Mouse (Mus musculus) CH12.LX (cell line): Measurements from ENCODE around the gene Pxmp4. TPM values are rescaled to one million over a fixed set of nuclear protein-coding genes. Genes with fewer than 3 reads are reported as not detected.

Source experiments
- DNase-seq: peaks from one replicate; pipeline ENCODE4 v3.0.0-alpha.2; 2013; ENCODE audit errors: extremely low read depth
- H3K27ac ChIP-seq: 2 replicates; pipeline ENCODE4 v1.5.1; 2012; ENCODE audit warnings: low read depth, mild to moderate bottlenecking, control low read depth, moderate library complexity; ENCODE audit not compliant: insufficient read depth
- H3K27me3 ChIP-seq: replicated peaks from 2 replicates; pipeline ENCODE3; 2012; ENCODE audit warnings: inconsistent platforms
- H3K36me3 ChIP-seq, 2 experiments: replicated peaks in 1 of 2; 2 replicates each; pipeline versions ENCODE3 to v1.6.1; 2012; ENCODE audit warnings: inconsistent platforms in 1 of 2, low read length in 1 of 2, mild to moderate bottlenecking in 1 of 2, mixed read lengths in 1 of 2, moderate library complexity in 1 of 2; ENCODE audit not compliant: control insufficient read depth in 1 of 2, insufficient read depth in 1 of 2
- H3K4me1 ChIP-seq, 2 experiments: 2 replicates each; pipeline ENCODE4 v1.6.1; 2012; ENCODE audit warnings: inconsistent platforms in 1 of 2, moderate library complexity in 1 of 2; ENCODE audit not compliant: insufficient read depth in 2 of 2, control insufficient read depth in 1 of 2
- H3K4me2 ChIP-seq: 2 replicates; pipeline ENCODE4 v1.6.1; 2012; ENCODE audit warnings: low read depth, mild to moderate bottlenecking, control low read depth; ENCODE audit not compliant: poor library complexity, insufficient read depth, severe bottlenecking
- H3K4me3 ChIP-seq, 3 experiments: fragments of 150-350 bp in 1 of 3; sonication (generic) in 1 of 3; replicated peaks in 1 of 3; 2 replicates each; pipeline versions ENCODE3 to v1.5.1; 2011 to 2012; ENCODE audit warnings: low read depth in 2 of 3, low read length in 2 of 3, mild to moderate bottlenecking in 2 of 3, moderate library complexity in 2 of 3, control low read depth in 1 of 3, improper control_type of control experiment in 1 of 3, inconsistent platforms in 1 of 3, mixed read lengths in 1 of 3; ENCODE audit not compliant: poor library complexity in 1 of 3
- H3K79me2 ChIP-seq: replicated peaks from 2 replicates; pipeline ENCODE4 v1.6.1; 2012; ENCODE audit warnings: mild to moderate bottlenecking, moderate library complexity; ENCODE audit not compliant: control insufficient read depth, poor library complexity, insufficient read depth, severe bottlenecking; ENCODE audit errors: extremely low read depth
- H3K9ac ChIP-seq: 2 replicates; pipeline ENCODE4 v1.6.1; 2012; ENCODE audit warnings: low read depth, mild to moderate bottlenecking, control low read depth, moderate library complexity; ENCODE audit not compliant: insufficient read depth
- H3K9me3 ChIP-seq: replicated peaks from 2 replicates; pipeline ENCODE3; 2012; ENCODE audit warnings: low read length, inconsistent platforms, mixed read lengths
- CHD1 ChIP-seq: IDR thresholded peaks from 2 replicates; pipeline ENCODE4 v1.6.1; 2012; ENCODE audit warnings: low read depth, low read length, improper control_type of control experiment, inconsistent platforms
- CHD2 ChIP-seq: IDR thresholded peaks from 2 replicates; pipeline ENCODE4 v1.6.1; 2011; ENCODE audit warnings: low read length, improper control_type of control experiment
- CTCF ChIP-seq, 2 experiments: IDR thresholded peaks in 1 of 2; conservative IDR thresholded peaks in 1 of 2; 2 replicates each; pipeline ENCODE4 v1.5.1; 2011 to 2012; ENCODE audit warnings: low read depth in 2 of 2, low read length in 2 of 2, improper control_type of control experiment in 1 of 2, inconsistent platforms in 1 of 2, mild to moderate bottlenecking in 1 of 2, moderate library complexity in 1 of 2
- ELF1 ChIP-seq: IDR thresholded peaks from 2 replicates; pipeline ENCODE4 v1.6.1; 2014; ENCODE audit warnings: low read depth, mild to moderate bottlenecking, inconsistent platforms, low read length, improper control_type of control experiment
- ETS1 ChIP-seq: conservative IDR thresholded peaks from 2 replicates; pipeline ENCODE4 v1.6.1; 2012; ENCODE audit warnings: low read depth, mild to moderate bottlenecking, inconsistent platforms, low read length, improper control_type of control experiment, moderate library complexity
- GABPA ChIP-seq: IDR thresholded peaks from 2 replicates; pipeline ENCODE4 v1.6.1; 2012; ENCODE audit warnings: low read depth, low read length, improper control_type of control experiment, inconsistent platforms; ENCODE audit not compliant: insufficient replicate concordance
- HCFC1 ChIP-seq: IDR thresholded peaks from 2 replicates; pipeline ENCODE4 v1.6.1; 2012; ENCODE audit warnings: low read depth, mild to moderate bottlenecking, inconsistent platforms, low read length, improper control_type of control experiment
- IRF4 ChIP-seq: IDR thresholded peaks from 2 replicates; pipeline ENCODE4 v1.6.1; 2014; ENCODE audit warnings: low read depth, mild to moderate bottlenecking, inconsistent platforms, low read length, improper control_type of control experiment
- JUND ChIP-seq: conservative IDR thresholded peaks from 2 replicates; pipeline ENCODE4 v1.6.1; 2011; ENCODE audit warnings: low read depth, low read length, improper control_type of control experiment
- MXI1 ChIP-seq: IDR thresholded peaks from 2 replicates; pipeline ENCODE4 v1.6.1; 2011; ENCODE audit warnings: mild to moderate bottlenecking, low read depth, low read length, improper control_type of control experiment
- MYC ChIP-seq: IDR thresholded peaks from 2 replicates; pipeline ENCODE4 v1.6.1; 2011; ENCODE audit warnings: low read depth, mild to moderate bottlenecking, improper control_type of control experiment, low read length
- NELFE ChIP-seq: IDR thresholded peaks from 2 replicates; pipeline ENCODE4 v1.6.1; 2011; ENCODE audit warnings: low read depth, low read length, improper control_type of control experiment
- NRF1 ChIP-seq: IDR thresholded peaks from 2 replicates; pipeline ENCODE4 v1.6.1; 2014; ENCODE audit warnings: low read depth, mild to moderate bottlenecking, inconsistent platforms, low read length, improper control_type of control experiment, moderate library complexity
- POLR2A ChIP-seq: IDR thresholded peaks from 2 replicates; pipeline ENCODE4 v1.6.1; 2011; ENCODE audit warnings: low read depth, mild to moderate bottlenecking, improper control_type of control experiment, low read length
- SIN3A ChIP-seq: IDR thresholded peaks from 2 replicates; pipeline ENCODE4 v1.6.1; 2012; ENCODE audit warnings: low read length, improper control_type of control experiment, inconsistent platforms
- TBP ChIP-seq: conservative IDR thresholded peaks from 2 replicates; pipeline ENCODE4 v1.6.1; 2011; ENCODE audit warnings: low read depth, low read length, improper control_type of control experiment
- TCF12 ChIP-seq: IDR thresholded peaks from 2 replicates; pipeline ENCODE4 v1.6.1; 2014; ENCODE audit warnings: low read depth, mild to moderate bottlenecking, inconsistent platforms, low read length, improper control_type of control experiment
- UBTF ChIP-seq: IDR thresholded peaks from 2 replicates; pipeline ENCODE4 v1.6.1; 2012; ENCODE audit warnings: low read depth, mild to moderate bottlenecking, inconsistent platforms, low read length, improper control_type of control experiment, moderate library complexity
- USF1 ChIP-seq: IDR thresholded peaks from 2 replicates; pipeline ENCODE4 v1.6.1; 2014; ENCODE audit warnings: low read depth, mild to moderate bottlenecking, inconsistent platforms, low read length, improper control_type of control experiment
- USF2 ChIP-seq: conservative IDR thresholded peaks from 2 replicates; pipeline ENCODE4 v1.6.1; 2011; ENCODE audit warnings: low read depth, low read length, improper control_type of control experiment
- ZC3H11A ChIP-seq: IDR thresholded peaks from 2 replicates; pipeline ENCODE4 v1.6.1; 2012; ENCODE audit warnings: low read depth, mild to moderate bottlenecking, inconsistent platforms, low read length, improper control_type of control experiment
- ZKSCAN1 ChIP-seq: IDR thresholded peaks from 2 replicates; pipeline ENCODE4 v1.6.1; 2012; ENCODE audit warnings: low read depth, inconsistent platforms, low read length, improper control_type of control experiment, borderline replicate concordance
- ZNF384 ChIP-seq: IDR thresholded peaks from 2 replicates; pipeline ENCODE4 v1.6.1; 2012; ENCODE audit warnings: low read depth, low read length, improper control_type of control experiment, inconsistent platforms
- dilution Hi-C: fragments of 300-500 bp; cut with MboI; formaldehyde crosslinking; loops from 2 replicates; pipeline ENCODE4 v1.14.3; 2020; ENCODE audit warnings: low sequenced_read_pairs; ENCODE audit not compliant: extremely low pct_unique_long_range_greater_than_20kb, extremely low pct_ligation_motif_present
- in situ Hi-C: fragments of 300-500 bp; cut with MboI; formaldehyde crosslinking; loops from 3 replicates; pipeline ENCODE4 v1.14.3; 2019; ENCODE audit warnings: low sequenced_read_pairs, low pct_ligation_motif_present, low pct_unique_long_range_greater_than_20kb, mixed read lengths
- polyA plus RNA-seq: library from polyadenylated mRNA; unstranded; fragments of >175 nt; gene quantifications from 2 replicates; pipeline ENCODE4 v1.2.1, GENCODE M21; 2012; ENCODE audit warnings: low read depth; ENCODE audit not compliant: insufficient read length
- total RNA-seq, 2 experiments: library from RNA; depleted of rRNA; stranded (reverse); fragments of 300-350 nt in 1 of 2; fragments of >200 nt in 1 of 2; gene quantifications; 2 replicates each; pipeline ENCODE4 v1.2.3; 2012 to 2014

The Pxmp4 gene
- total and polyA plus RNA-seq, 3 experiments: 6.0 to 9.4 (median 7.6) TPM

- H3K4me3 ChIP-seq: peak overlapping the region; percentile 76 to 89 (median 79)
- peak overlapping the region; percentile 52 for H3K4me2 ChIP-seq
- no peaks in the 10 kb centered on the region for H3K79me2 ChIP-seq
- peaks cover 0 to 3% of the 10 kb centered on the region in 2 experiments for H3K36me3 ChIP-seq
- H3K4me1 ChIP-seq: peaks cover 10 to 18% of the 10 kb centered on the region in 2 experiments
- no peak for DNase-seq
- TF ChIP-seq ELF1 (0 out of 2 replicates have a peak, but pooled peaks have one; percentile 26), NELFE (peak; percentile 23; the same call in 1 of the 2 replicates), ZC3H11A (no peak), MXI1 (0 out of 2 replicates have a peak, but pooled peaks have one; percentile 34)
- no peak overlapping the region for H3K27ac ChIP-seq
- H3K9ac ChIP-seq: peak overlapping the region; percentile 44
- dilution Hi-C loops: no loop called here
- H3K9me3 ChIP-seq: no peaks in the 10 kb centered on the region
- in situ Hi-C loops: no loop called here
- H3K27me3 ChIP-seq: peaks cover 16% of the 10 kb centered on the region
Measured at GRCm38 (mm10) chr2:154603007-154603637, 386 bp downstream of the Pxmp4 start.

DNA sequence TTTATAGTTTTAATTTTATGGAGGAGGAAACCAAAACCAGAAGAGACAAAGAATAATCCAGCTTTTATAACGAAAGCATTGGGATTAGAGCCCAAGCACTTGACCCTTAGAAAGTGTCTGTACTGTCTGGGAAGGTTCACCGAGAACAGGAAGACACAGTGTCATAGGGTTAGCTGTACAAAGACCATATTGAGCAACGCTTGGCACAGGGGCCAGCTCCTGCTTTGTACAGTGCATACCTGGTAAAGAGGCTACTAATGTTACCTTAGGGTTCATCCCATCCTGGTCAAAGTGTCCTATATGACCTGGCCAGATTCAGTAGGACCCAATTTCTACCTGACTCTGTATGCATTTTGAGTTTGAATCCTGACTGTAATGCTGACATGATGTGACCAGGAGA, 2.2 kb downstream of the Pxmp4 start:
- peaks cover 0 to 4% of the 10 kb centered on the region in 2 experiments for H3K36me3 ChIP-seq
- no peaks in the 10 kb centered on the region for H3K79me2 ChIP-seq
- H3K4me3 ChIP-seq: no peak overlapping the region
- in situ Hi-C loops: no loop called here
- dilution Hi-C loops: no loop called here
- DNase-seq: no peak
- H3K4me1 ChIP-seq: peaks cover 19 to 33% of the 10 kb centered on the region in 2 experiments
- no peak overlapping the region for H3K9ac ChIP-seq
- peaks cover 8% of the 10 kb centered on the region for H3K27me3 ChIP-seq
- H3K27ac ChIP-seq: no peak overlapping the region
- H3K4me2 ChIP-seq: no peak overlapping the region
- TF ChIP-seq ZNF384 (no peak), CHD2 (no peak), CHD1 (no peak), GABPA (no peak), NRF1 (no peak), USF1 (no peak)
- H3K9me3 ChIP-seq: no peaks in the 10 kb centered on the region

DNA sequence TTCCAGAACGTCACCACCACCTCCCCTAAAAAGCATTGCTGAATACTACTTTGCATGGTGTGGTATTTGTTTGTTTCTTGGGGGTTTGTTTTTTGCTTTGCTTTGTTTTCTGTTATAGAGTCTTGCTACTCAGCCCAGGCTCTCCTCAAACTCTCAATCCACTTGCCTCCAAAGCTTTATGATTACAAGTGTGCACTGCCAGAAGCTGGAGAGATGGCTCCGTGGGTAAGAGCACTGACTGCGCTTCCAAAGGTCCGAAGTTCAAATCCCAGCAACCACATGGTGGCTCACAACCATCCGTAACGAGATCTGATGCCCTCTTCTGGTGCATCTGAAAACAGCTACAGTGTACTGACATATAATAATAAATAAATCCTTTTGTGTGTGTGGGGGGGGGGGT, 2.9 kb downstream of the Pxmp4 start:
- Histone ChIP-seq H3K27me3 (peaks cover 3% of the 10 kb centered on the region), H3K79me2 (no peaks in the 10 kb centered on the region), H3K9ac (no peak overlapping the region), H3K4me2 (no peak overlapping the region), H3K4me3 (no peak overlapping the region), H3K9me3 (no peaks in the 10 kb centered on the region), H3K36me3 (peaks cover 0 to 8% of the 10 kb centered on the region in 2 experiments), H3K4me1 (peaks cover 19 to 33% of the 10 kb centered on the region in 2 experiments), H3K27ac (no peak overlapping the region)
- TF ChIP-seq HCFC1 (no peak), ZKSCAN1 (no peak), TCF12 (no peak), POLR2A (no peak), CTCF (conservative IDR thresholded peaks at IDR 0.05 in 1 of 2, IDR thresholded peaks at IDR 0.05 in 1 of 2; ENCODE audit: low read depth in 2 of 2, low read length in 2 of 2) (peak in 1 of 2 experiments; percentile 29; a peak in 2 of 4 replicates), SIN3A (no peak), MXI1 (no peak), UBTF (no peak), TBP (0 out of 2 replicates have a peak, but pooled peaks have one; percentile 28), ETS1 (no peak), MYC (no peak), USF2 (no peak), JUND (no peak), IRF4 (no peak)
- in situ Hi-C loops: no loop called here
- no peak for DNase-seq
- dilution Hi-C loops: no loop called here
